Mouse (Mus musculus) adrenal gland, adult 8-10 months (tissue): ENCODE measurements around the gene Stk11. TPM values are rescaled to one million over a fixed set of nuclear protein-coding genes. Genes with fewer than 3 reads are reported as not detected.

Experiments
- DNase-seq: peaks from one replicate; pipeline ENCODE4 v3.0.0; 2022
- total RNA-seq, 4 experiments: library from RNA; stranded (reverse); gene quantifications; 2 replicates each; pipeline ENCODE4 v1.2.4; 2022

The Stk11 gene
- 100 to 1,000 TPM; 127 to 146 (median 143) TPM for total RNA-seq

GRCm38 (mm10) chr10:80115290-80115943, at the start of gene Stk11:
Stk11 (plus strand) TSS chr10:80115803.
- peak; percentile 99 for DNase-seq

DNA sequence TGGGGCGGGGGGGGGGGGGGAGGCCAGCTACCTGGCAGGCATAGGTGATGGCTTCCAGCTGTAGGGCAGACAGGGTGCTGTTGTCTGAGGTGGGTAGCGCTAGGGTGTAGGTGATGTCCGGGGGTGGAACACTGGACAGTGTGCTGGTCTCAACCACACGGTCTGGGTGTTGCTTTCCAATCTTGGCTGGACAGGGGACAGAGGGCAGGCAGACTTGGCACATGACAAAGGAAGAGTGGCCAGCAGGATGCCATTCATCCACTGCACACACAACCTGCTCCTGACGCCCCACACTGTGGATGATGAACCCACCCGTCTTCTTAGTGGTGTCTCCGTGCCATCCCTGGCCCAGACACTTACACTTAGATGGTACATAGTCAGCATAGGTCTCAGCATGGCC, 46.4 kb upstream of the Stk11 start:
- no peak for DNase-seq

DNA sequence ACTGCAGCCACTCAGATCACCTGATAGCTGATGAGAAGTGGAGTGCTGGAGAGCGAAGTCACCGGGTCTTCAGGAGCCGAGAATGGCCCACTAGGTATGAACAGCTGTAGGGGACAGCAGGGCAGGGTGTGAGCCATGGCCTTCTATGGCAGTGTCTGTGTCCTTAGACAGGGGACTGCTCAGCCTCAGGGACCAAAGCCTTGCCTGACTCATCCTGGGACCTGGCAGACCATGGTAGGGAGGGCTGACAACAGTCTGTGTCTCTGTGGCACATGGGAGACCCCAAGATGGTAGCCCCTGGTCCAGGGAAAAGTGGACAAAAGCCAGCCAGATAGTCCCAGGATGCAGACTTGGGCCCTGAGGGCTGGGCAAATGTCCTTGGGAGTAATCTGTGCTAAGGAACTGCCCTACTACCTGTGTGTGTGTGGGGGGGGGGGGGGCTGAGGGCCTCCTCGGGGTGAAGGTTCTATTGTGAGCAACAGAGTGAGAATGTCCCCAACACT, 45.6 kb upstream of the Stk11 start:
- DNase-seq = no peak

GRCm38 (mm10) chr10:80070837-80071515, 44.6 kb upstream of the Stk11 start:
- DNase-seq = peak; percentile 97

- DNase-seq = no peak
Observed at GRCm38 (mm10) chr10:80071516-80071900, 44.1 kb upstream of the Stk11 start.

DNA sequence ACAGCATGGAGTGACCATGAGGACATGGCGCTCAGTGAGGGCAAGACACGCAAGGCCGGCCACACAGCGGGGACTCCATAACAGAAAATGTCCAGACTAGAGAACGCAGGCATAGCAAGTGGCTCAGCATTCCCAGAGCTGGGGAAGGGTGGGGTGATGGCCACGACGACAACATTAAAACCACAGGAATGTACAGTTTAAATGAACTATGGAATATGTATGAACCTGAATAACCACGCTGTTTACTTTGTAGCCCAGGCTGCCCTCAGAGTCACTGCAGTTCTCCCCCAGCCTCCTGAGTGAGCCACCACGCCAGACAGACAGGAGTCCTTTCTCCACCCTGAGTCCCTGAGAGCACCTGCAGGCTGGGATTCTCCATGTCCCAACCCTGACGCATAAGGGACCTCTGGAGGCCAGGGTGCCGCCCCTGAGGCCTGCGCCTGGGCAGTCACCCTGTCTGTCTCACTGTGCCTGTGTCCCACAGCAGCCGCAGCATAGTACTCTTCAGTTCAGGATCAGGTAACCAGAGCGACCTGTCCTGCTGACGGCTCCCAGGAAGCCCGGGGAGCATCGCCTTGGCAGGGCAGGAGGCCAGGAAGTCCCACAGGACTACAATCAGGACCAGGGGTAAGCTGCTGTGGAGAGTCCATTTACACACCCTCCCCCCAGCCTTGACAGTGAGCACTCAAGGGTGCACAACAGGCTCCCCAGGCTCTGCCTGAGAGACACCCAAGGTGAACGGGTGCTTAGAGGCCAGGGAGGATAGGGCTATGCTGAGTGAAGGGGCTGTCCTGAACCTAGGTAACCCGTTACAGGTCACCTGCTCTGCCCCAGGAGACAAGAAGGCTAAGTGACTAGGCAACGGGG, 42.7 kb upstream of the Stk11 start:
- no peak for DNase-seq

- DNase-seq = peak; percentile 83
Observed at GRCm38 (mm10) chr10:80074813-80075601, 40.6 kb upstream of the Stk11 start.

GRCm38 (mm10) chr10:80075924-80076323, 39.7 kb upstream of the Stk11 start:
- DNase-seq = no peak

DNA sequence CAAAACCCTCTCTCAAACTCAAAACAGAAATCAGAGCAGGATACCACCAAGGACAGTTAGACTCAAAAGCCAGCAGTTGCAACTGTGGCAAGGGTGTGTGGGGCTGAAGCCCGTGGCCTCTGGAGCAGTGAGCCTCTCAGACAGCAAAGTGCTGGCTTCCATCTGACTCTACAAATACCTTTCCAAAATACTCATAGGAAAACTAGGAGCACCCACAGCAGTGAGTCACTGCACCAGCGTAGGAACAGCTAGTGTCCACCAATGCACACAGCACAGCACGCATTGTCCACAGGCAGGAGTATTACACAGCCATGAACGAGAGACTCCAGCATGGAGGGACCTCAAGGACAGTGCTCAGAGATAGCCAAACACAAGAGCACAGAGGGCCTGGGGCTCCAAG, 39.2 kb upstream of the Stk11 start:
- DNase-seq = no peak

DNA sequence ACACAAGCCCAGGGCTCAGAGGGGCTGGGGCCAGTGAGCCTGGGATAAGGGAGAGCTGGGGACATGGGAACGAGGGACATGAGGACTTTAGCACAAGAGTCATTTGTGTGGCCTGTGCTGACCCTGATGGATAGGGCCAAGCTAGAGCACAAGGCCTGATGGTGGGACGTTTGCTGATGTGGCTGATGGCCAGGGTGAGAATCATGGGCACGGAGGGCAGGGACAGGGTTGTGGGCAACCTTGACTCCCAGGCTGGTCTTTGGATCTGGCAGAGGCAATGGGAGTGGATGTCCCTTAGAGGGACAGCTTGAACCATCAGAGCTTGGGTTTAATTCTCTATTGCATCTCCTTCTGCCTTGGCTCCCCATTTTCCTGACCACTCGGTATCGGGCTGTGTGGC, 38.3 kb upstream of the Stk11 start:
- DNase-seq = no peak

- DNase-seq = peak; percentile 67
Observed at GRCm38 (mm10) chr10:80078366-80078765, 37.2 kb upstream of the Stk11 start.

DNA sequence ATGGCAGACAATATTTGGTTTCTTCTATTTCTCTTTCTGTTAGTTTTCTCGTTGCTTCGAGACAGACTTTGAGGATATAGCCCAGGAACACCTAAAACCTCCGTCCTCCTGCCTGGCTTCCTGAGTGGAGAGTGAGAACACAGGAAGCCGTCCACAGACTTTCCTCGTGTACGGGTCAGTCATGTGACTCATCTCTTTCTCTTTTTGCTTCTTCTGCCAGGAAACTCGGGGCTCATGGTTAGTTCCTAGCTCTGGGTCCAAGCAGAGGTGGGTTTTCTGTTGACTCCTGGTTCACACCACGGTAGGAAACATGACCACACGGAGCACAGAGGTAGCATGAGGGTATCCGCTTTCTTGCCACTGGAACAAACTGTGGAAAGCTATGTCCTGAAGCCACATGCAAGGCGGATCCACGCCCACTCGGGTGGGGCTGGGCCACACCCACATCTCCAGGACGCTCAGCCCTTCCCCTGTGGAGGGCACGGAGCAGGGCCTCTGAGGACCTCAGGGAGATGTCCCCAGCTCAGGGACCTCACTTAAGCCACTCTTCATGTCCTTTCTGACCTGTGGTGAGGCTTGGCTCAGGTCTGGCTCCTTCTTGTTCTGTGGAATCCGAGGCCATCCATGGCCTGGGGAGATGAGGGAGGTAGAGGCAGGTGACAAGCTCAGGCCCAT, 35.1 kb upstream of the Stk11 start:
- DNase-seq = no peak

GRCm38 (mm10) chr10:80081075-80081474, 34.5 kb upstream of the Stk11 start:
- DNase-seq = no peak

DNA sequence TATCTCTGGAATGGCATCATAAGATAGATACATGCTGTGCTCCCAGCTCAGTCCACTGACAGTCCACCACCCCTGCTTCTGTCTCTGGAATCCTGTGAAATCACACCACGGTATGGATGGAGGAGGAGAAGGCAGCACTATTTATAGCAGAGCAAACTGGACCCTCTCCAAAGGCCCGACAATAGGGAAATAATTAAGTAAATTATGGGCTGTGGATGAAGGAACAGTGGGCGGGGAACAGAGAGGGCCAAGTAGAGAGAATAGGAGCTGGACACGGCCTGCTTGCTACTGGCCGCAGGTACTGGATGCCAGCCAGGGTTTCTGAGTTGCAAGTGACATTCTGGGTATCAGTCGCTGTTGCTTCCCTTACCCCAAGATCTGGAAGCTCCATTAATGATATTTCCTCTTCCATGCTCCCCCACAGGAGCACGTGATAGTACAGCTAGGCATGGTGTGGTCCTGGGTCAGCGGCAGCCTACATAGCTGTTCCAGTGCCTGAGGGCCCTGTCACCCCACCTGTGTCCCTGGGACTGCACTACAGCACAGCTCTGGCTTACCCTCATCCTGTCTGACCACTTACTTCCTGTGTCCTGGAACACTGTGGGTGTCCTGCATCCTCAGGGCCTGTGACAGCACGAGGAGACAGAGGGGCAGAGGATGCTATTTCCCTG, 30.7 kb upstream of the Stk11 start:
- DNase-seq = no peak

DNA sequence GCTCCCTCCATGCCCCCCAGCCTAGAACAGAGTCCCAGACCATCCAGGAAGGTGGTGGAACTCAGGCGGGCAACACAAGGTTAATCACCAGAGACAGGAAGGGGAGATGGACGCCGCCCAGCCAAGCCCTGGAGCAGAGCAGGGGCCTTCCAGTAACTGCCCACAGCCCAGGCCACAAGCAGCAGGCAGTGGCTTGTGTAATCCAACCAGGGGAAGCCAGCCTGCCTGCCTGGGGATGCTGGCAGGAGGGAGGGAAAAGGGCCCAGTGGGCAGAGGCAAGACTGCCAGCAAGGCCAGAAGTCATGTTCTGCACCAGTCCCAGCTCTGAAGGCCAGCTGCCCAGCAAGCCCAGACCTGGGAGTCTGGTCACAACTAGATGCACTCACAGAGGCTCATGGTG, 28.8 kb upstream of the Stk11 start:
- DNase-seq = peak; percentile 64

DNA sequence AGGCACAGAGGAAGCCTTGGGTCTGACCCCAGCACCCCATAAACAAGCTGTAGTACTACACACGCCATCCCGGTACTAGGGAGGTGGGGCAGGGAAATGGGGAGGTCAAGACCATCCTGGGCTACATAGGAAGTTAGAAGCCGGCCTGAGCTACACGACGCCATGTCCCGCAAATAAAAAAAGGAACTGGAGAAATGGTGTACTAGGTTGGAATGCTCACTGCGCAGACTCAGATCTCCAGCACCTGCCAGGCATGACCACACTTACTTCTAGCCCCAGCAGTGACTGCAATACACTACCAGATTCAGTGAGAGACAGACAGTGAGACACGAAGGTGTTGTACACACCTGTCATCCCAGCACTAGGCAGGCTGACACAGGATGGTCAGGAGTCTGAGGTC, 28.1 kb upstream of the Stk11 start:
- no peak for DNase-seq

GRCm38 (mm10) chr10:80089146-80089545, 26.5 kb upstream of the Stk11 start:
- no peak for DNase-seq

GRCm38 (mm10) chr10:80091527-80091926, 24.1 kb upstream of the Stk11 start:
- no peak for DNase-seq

- DNase-seq = no peak
Observed at GRCm38 (mm10) chr10:80092690-80093089, 22.9 kb upstream of the Stk11 start.

- DNase-seq = peak; percentile 75
Observed at GRCm38 (mm10) chr10:80094085-80094484, 21.5 kb upstream of the Stk11 start.

DNA sequence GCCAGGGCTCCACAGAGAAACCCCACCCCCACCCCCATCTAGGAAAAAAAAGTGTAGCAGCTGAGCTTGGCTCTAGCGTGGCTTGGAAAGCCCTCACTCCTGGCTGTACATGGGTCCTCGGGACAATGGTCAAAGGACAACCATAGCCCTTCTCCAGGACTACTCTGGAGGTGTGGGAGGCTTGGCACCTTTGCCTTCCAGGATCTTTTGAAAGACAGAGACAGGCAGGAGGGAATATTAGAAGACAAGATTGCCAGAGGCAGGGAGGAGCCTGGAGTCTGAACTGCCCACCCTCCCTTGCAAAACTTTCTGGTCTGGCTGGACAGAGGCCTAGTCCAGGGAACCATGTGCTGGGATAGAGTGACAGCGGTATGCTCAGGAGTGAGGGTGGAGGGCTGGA, 20.9 kb upstream of the Stk11 start:
- DNase-seq = no peak
